Mouse (Mus musculus) limb, embryonic 11.5 days (tissue): ENCODE results near the gene Manbal. TPM values are rescaled to one million over a fixed set of nuclear protein-coding genes. Genes with fewer than 3 reads are reported as not detected.

Experiments
- ATAC-seq: fragments of 200-750 bp; cut with Nextera tagmentation; 2 replicates; pipeline ENCODE4 v1.8.0; 2017; ENCODE audit warnings: low read depth; ENCODE audit not compliant: insufficient number of reproducible peaks, low FRiP score, low TSS enrichment
- DNase-seq: peaks from one replicate; pipeline ENCODE4 v3.0.0-alpha.2; 2015; ENCODE audit warnings: low spot score
- H3K27ac ChIP-seq: fragments of 300-500 bp; sonication (generic); replicated peaks from 2 replicates; pipeline ENCODE4 v1.5.1; 2014; ENCODE audit warnings: low read depth, mild to moderate bottlenecking, low read length
- H3K27me3 ChIP-seq: fragments of 300-500 bp; sonication (generic); 2 replicates; pipeline ENCODE4 v1.6.1; 2014; ENCODE audit warnings: mild to moderate bottlenecking, low read length, mixed read lengths; ENCODE audit not compliant: control insufficient read depth, insufficient read depth
- H3K36me3 ChIP-seq: fragments of 300-500 bp; sonication (generic); 2 replicates; pipeline ENCODE4 v1.6.1; 2014; ENCODE audit warnings: mild to moderate bottlenecking, low read length, moderate library complexity, mixed read lengths; ENCODE audit not compliant: control insufficient read depth, insufficient read depth
- H3K4me1 ChIP-seq: fragments of 300-500 bp; sonication (generic); 2 replicates; pipeline ENCODE4 v1.6.1; 2014; ENCODE audit warnings: low read length, mixed read lengths; ENCODE audit not compliant: control insufficient read depth, insufficient read depth
- H3K4me2 ChIP-seq: fragments of 300-500 bp; sonication (generic); 2 replicates; pipeline ENCODE4 v1.6.1; 2014; ENCODE audit warnings: low read depth, mild to moderate bottlenecking, moderate library complexity; ENCODE audit not compliant: severe bottlenecking
- H3K4me3 ChIP-seq: fragments of 300-500 bp; sonication (generic); 2 replicates; pipeline ENCODE4 v1.5.1; 2014; ENCODE audit warnings: low read depth, low read length
- H3K9ac ChIP-seq: fragments of 300-500 bp; sonication (generic); 2 replicates; pipeline ENCODE4 v1.6.1; 2014; ENCODE audit warnings: mild to moderate bottlenecking, low read length
- H3K9me3 ChIP-seq: fragments of 300-500 bp; sonication (generic); 2 replicates; pipeline ENCODE4 v1.6.1; 2016; ENCODE audit warnings: low read length; ENCODE audit not compliant: control insufficient read depth
- WGBS: fragments of 180-500 bp; shearing (Covaris S2); extraction: QIAGEN DNeasy Blood & Tissue Kit; methylation state at CpG from one replicate; pipeline ENCODE4 v1.1.7; 2014; 5-methylcytosine and 5-hydroxymethylcytosine counted together
- polyA plus RNA-seq: library from polyadenylated mRNA; unstranded; fragments of >200 nt; fragmentation: Nextera tagmentation; extraction: Ambion mirVana; gene quantifications from 2 replicates; pipeline ENCODE4 v1.2.1, GENCODE M21; 2014

Manbal gene
- polyA plus RNA-seq, 1 experiment from 2014 or later = 38.1 TPM

DNA sequence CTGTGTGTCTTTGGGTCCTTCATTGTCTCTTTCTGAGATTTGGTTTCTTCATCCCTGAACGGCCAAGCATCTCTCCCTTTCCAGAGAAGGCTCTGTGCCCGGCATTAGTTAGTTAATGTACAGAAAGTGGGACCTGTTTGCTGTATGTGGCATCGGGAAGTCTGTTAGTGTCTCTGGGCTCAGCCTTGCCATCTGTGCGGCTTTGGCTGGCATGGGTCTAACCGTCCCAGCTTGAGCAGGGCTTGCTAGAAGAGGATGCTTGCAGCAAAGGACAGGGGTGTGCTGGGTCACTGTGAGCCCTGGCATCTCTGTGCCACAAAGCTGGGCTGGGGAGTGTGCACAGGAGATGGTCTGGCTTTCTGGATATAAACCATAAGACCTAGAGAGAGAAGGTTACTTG, 59.8 kb downstream of the Manbal start:
- Histone ChIP-seq H3K4me1 (peaks cover 18% of the 10 kb centered on the region), H3K4me2 (no peak overlapping the region), H3K4me3 (no peak overlapping the region), H3K36me3 (no peaks in the 10 kb centered on the region), H3K27ac (no peak overlapping the region), H3K27me3 (no peaks in the 10 kb centered on the region), H3K9ac (no peak overlapping the region), H3K9me3 (no peaks in the 10 kb centered on the region)
- WGBS = 89% methylated on average over 5 of the region's 5 CpGs
- ATAC-seq (no peak), DNase-seq (no peak)

DNA sequence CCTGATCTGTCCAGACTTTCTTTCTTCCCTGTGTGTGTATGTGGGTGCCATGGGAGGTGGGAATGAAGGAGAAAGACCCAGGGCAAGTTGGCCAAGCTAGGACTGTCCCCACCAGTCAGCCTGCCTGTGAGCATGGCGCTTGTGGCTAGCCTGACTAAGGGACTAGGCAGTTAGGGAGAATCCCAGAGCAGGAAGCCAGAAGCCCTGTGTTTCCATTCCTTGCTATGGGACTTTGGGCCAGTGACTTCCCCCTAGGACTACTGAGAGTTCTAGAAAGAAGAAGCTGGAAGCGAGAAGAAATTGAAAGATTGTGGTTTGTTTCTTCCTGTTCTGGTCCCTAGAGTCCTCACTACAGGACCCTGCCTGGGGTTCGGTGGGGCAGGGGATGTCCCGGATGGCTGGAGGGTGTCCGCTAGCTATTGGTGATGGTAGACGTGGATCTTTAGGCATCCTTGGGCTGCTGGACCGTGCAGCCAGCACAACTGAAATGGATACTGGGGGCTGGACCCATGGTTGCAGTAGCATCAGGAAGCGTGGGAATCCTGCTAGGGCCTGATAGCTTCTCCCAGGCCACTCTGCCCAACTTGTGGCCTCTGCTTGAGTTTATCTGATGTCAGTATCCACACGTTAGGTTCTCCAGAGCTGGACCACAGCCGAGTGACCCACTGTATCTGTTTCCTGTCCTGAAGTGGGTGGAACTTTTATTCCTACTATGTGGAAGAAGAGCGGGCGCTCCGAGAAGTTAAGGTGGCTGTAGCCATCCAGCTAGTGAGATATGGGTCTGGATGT, 61.2 kb downstream of the Manbal start:
- no peaks in the 10 kb centered on the region for H3K9me3 ChIP-seq
- H3K9ac ChIP-seq = no peak overlapping the region
- 91% methylated on average over 13 of the region's 13 CpGs for WGBS
- H3K4me3 ChIP-seq = no peak overlapping the region
- no peaks in the 10 kb centered on the region; the same call in 1 of the 2 replicates for H3K36me3 ChIP-seq
- H3K27me3 ChIP-seq = no peaks in the 10 kb centered on the region
- H3K27ac ChIP-seq = no peak overlapping the region
- DNase-seq (no peak), ATAC-seq (no peak)
- H3K4me1 ChIP-seq = peaks cover 15% of the 10 kb centered on the region
- H3K4me2 ChIP-seq = no peak overlapping the region

DNA sequence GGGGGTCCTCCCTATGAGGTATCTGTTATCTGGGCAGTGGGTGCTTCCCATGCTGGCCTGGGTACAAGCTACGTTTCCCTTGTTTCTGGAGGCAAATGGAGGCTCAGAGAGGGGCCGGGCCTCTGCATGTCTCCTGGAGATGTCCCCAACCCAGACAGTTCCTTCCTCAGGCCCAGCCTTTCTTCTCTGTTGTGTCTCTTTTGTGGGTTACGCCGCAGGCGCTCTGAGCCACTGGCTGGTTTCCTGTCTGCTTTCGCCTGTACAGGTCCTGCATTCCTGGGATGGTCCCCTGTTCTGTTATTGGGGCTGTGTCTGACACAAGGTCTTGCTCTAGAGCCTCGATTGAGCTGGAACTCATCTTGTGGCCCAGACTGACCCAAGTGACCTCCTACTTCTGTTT, 62.3 kb downstream of the Manbal start:
- no peaks in the 10 kb centered on the region for H3K9me3 ChIP-seq
- 74% methylated on average over 7 of the region's 7 CpGs for WGBS

DNA sequence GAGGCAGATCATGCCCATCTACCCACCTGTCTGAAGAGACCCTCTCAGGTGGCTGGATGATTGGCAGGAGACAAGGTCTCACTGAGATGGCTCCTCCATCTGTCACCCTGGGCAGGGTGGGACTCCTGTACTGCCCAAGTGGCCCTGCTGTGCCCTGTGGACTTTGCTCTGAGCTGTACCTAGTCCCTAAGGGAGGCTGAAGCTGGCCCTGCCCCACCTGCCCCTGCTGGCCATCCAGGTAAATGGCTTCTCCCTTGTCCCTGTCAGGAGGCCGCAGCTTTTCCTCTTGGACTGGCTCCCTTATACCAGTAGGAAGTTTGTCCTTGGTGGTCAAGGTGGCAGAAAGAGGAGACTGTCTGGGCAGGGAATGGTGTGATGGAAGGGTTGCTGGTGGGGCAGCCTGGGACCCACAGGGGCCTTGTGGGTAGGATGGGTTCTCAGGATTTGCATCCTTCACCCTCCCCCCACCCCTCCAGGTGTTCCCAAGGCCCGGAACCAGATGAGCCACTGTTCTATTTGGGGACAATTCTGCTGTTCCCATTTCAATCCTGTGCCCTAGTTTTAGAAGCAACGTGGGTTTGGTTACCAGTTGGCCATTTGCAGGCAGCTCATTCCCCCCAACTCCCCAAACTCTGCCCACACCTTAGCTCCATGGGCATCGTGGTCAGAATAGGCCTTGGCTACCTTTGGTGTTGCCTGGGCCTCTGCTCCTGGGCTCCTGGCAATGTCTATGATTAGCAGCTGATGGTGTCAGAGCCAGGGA, 63.5 kb downstream of the Manbal start:
- H3K9me3 ChIP-seq = no peaks in the 10 kb centered on the region
- no peak overlapping the region for H3K27ac ChIP-seq
- no peak overlapping the region for H3K4me3 ChIP-seq
- no peaks in the 10 kb centered on the region for H3K27me3 ChIP-seq
- H3K4me1 ChIP-seq = peaks cover 26% of the 10 kb centered on the region
- no peaks in the 10 kb centered on the region; the same call in 1 of the 2 replicates for H3K36me3 ChIP-seq
- no peak overlapping the region for H3K4me2 ChIP-seq
- ATAC-seq (no peak), DNase-seq (no peak)
- no peak overlapping the region for H3K9ac ChIP-seq
- 76% methylated on average over 4 of the region's 4 CpGs for WGBS

More for the DNA sequence above, 62.3 kb downstream of the Manbal start:
- H3K27ac ChIP-seq = no peak overlapping the region
- H3K4me2 ChIP-seq = no peak overlapping the region
- no peak for DNase-seq
- ATAC-seq = no peak
- H3K4me1 ChIP-seq = peaks cover 26% of the 10 kb centered on the region
- H3K4me3 ChIP-seq = no peak overlapping the region
- no peaks in the 10 kb centered on the region for H3K27me3 ChIP-seq
- H3K9ac ChIP-seq = no peak overlapping the region
- H3K36me3 ChIP-seq = no peaks in the 10 kb centered on the region; the same call in 1 of the 2 replicates

DNA sequence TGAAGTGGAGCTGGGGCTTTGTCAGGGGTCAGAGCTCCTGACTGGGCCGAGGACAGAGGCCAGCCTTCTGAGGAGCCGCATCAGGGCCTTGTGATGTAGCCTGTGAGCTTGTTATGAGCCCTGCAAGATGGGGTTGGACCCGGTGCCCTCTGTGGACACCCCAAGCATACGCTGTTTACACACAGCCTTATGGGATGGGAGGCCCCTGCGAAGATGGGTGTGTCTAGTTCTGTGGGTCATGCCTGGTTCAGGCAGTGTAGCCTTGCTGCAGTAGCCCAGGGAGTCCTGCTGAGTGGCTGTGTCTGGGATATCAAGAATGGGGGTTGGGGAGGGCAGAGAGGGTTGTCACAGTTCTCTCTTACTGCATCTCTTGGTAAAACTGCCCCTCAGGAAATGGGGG, 64.5 kb downstream of the Manbal start:
- 85% methylated on average over 5 of the region's 5 CpGs for WGBS
- Histone ChIP-seq H3K4me1 (peaks cover 29% of the 10 kb centered on the region), H3K9me3 (no peaks in the 10 kb centered on the region), H3K27ac (no peak overlapping the region), H3K9ac (0 out of 2 replicates have a peak overlapping the region, but pooled peaks have one; percentile 17), H3K27me3 (no peaks in the 10 kb centered on the region), H3K4me2 (no peak overlapping the region), H3K36me3 (no peaks in the 10 kb centered on the region; the same call in 1 of the 2 replicates), H3K4me3 (no peak overlapping the region)
- ATAC-seq (no peak), DNase-seq (no peak)

DNA sequence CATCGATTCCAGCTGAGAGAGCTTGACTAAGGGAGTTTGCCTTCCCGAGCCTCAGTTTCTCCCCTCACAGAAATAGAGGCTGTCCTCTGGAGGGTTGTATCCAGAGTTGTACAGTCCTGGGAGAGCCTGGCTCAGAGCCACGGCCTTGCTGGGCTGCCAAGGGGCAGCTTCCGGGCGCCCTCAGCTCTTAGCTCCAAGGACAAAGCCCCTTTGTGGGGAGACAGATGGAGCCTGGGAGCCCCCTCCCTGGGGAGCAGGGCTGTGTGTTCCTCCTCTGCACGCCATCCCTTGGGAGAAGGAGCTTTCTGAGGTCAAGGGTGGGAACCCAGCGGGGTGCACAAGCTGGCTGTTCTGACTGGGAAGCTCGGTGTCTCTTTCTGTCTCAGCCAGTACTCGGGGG, 65.1 kb downstream of the Manbal start:
- Histone ChIP-seq H3K4me2 (no peak overlapping the region), H3K27me3 (no peaks in the 10 kb centered on the region), H3K4me3 (no peak overlapping the region), H3K9ac (no peak overlapping the region), H3K36me3 (peaks cover 3% of the 10 kb centered on the region), H3K9me3 (no peaks in the 10 kb centered on the region), H3K27ac (0 out of 2 replicates have a peak overlapping the region, but pooled peaks have one; percentile 5), H3K4me1 (peaks cover 29% of the 10 kb centered on the region)
- WGBS = 88% methylated on average over 9 of the region's 9 CpGs
- ATAC-seq (no peak), DNase-seq (no peak)

DNA sequence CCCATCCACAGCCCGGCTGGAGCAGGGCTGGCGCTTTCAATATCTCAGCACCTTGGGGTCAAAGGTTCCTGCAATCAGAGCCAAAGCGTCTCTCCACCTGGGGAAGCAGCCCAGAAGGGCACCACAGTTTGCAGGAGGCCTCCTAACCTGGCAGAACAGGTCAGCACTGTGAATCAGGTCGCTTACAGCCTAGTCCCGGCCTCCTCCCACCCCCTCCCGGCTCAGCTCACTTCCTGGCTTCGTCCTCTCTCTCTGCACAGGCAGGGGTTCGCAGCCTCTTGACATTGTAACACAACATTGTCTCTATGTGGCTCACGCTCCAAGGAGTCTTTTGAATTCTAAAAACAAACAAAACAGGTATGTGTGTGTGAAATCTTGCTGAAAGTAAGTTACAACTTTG, 66.6 kb downstream of the Manbal start:
- no peak overlapping the region for H3K4me3 ChIP-seq
- H3K9ac ChIP-seq = no peak overlapping the region
- no peaks in the 10 kb centered on the region for H3K27me3 ChIP-seq
- WGBS = 21% methylated on average over 9 of the region's 9 CpGs
- no peak overlapping the region for H3K4me2 ChIP-seq
- DNase-seq = no peak
- H3K27ac ChIP-seq = peak overlapping the region; percentile 74
- ATAC-seq = no peak
- peaks cover 3% of the 10 kb centered on the region for H3K36me3 ChIP-seq
- H3K4me1 ChIP-seq = peaks cover 29% of the 10 kb centered on the region
- no peaks in the 10 kb centered on the region for H3K9me3 ChIP-seq

DNA sequence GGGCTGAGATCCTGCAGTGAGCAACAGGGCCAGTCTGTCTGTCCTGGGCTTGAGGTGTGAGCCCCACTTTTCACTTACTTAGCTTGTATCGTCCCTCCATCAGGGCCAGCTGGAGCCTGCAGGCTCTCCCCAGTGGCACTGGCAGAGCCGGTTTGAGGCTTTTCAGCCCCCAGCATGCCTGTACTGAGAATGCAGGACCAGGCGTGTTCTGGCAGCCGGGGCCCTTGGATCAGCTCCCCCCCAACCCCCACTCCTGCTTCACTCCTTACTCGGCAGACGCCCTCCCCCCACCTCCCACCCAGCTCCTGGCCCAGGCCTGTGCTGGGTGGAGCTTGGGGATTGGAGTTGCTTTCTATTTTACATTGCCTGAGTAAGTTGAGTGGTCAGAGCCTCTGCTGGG, 67.1 kb downstream of the Manbal start:
- no peaks in the 10 kb centered on the region for H3K9me3 ChIP-seq
- no peaks in the 10 kb centered on the region for H3K27me3 ChIP-seq
- no peak overlapping the region for H3K4me3 ChIP-seq
- no peak overlapping the region for H3K4me2 ChIP-seq
- H3K4me1 ChIP-seq = peaks cover 29% of the 10 kb centered on the region
- peak overlapping the region; percentile 74 for H3K27ac ChIP-seq
- 18% methylated on average over 6 of the region's 6 CpGs for WGBS
- H3K36me3 ChIP-seq = peaks cover 3% of the 10 kb centered on the region
- ATAC-seq (peak; percentile 56), DNase-seq (peak; percentile 69)
- no peak overlapping the region for H3K9ac ChIP-seq
